Mouse (Mus musculus) B cell, adult 2 months (primary cell): ENCODE data around the gene Tnnc2.
A peak's percentile ranks its signal among the peaks of the same experiment; 100 is the strongest.

ENCODE experiments used
- DNase-seq, 2 experiments: peaks; one replicate each; pipeline ENCODE4 v3.0.0; 2022

Gene Tnnc2

DNA sequence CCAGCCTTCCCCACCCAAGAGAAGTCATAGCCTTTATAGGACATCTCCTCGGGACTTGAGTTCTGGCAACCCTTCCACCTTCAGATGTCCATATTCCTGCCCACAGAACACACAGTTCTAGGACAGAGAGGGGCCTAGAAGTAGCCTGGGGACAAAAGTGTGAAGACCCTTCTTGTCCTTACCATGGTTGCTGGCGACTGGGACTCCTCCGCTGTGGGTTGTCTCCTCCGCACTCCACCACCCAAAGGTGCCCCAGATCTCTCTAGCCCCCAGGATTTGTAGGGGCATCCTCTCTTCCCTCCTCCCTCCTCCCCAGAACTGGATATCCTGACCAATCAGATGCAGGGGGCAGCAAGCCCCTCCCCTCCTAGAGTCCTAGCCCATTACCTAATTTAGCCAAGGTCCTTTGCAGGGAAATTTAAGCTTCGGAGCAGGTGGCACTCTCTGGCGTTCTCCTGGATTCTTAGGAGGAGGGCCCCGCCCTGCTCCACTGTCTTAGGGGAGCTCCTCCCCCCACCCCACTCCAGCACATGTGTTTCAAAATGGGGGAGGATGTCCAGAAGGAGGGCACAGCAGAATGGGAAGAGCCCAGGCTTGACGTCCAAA is at the start of gene Tnnc2:
Gene Tnnc2 (minus strand): TSS at position 487 of the 606 bp plus-strand sequence.
- no peak for DNase-seq

DNA sequence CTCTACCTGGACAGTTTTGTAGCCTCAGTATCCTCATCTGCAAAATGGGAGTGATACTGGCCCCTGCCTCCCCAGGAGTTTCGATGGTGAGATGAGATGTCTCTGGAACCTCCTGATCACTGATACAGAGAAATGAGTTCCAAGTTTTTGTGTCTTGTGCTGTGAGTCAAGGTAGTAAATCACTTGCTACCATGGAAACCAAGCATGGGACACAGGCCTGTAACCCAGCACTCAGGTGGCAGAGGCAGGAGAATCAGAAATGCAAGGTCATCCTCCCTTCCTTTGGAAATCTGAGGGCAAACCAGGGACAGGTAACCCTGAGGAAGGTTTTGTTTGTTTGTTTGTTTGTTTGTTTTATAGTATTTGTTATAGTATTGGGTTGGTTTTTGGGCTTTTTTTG is 49.3 kb upstream of the Tnnc2 start:
- no peak for DNase-seq

- DNase-seq: no peak
These were observed 48.7 kb upstream of the Tnnc2 start, which contains the start of gene Spata25 for GRCm38 (mm10) chr2:164828437-164828836. Gene Spata25 (minus strand): TSS chr2:164828537.

- no peak for DNase-seq
These were observed 47.5 kb upstream of the Tnnc2 start for GRCm38 (mm10) chr2:164827146-164827850.

DNA sequence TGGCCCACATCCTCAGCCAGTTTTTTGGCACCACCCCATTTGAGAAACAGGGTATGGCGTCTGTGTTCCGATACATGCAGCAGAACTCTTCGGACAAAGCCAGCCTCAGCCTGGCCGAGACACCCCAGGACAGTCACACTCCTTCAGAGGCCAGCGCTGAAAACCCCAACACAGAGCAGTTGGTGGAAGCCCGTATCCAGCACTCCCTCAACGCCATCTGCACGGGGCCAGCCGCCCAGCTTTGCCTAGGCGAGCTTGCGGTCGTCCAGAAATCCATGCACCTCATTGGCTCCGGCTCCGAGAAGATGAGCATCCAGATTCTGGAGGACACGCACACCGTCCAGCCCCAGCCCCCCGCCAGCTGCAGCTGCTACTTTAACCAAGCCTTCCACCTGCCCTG is 45.8 kb upstream of the Tnnc2 start:
- DNase-seq: no peak

DNA sequence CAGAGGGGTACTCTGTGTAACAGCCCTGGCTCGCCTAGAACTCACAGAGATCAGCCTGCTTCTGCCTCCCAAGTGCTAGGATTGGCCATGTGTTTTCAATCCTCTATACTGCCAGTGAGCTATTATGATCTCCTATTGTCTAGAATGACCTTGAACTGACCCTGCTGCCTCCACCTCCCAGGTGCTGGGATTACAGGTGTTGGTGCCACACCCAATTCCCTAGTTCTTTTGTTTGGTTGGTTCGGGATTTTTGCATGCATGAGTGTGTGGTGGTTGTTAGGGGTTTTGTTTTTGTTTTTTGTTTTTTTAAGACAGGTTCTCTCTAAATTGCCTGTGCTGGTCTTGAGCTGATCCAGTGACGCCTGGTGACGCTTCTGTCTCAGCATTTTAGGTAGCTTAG is 44.2 kb upstream of the Tnnc2 start:
- no peak for DNase-seq

GRCm38 (mm10) chr2:164823181-164823585 is 43.4 kb upstream of the Tnnc2 start:
- DNase-seq: no peak

DNA sequence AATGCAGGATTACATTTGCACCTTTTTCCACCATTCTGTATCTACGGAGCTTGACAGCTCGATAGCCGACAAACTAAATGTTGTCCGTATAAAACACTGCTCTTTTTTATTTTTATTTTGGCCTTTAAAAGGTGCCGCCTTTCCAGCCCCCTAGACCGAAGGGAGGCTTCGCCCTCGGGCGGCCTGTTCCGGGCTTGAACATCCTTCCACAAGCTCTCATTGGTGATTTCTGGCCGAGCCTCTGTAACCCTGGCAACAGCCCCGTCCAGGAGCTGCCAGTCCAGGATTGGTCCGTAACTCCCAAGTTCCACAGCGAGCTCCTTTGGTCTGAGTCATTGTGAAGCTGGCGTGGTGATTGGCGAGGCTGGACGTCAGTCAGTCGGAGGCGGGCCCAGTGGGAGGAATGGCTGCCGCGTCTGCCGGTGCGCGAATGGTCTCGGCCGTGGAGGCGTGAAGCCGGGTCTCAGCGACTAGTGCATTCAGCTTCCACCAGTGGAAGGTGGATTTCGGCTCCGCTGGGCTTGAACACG is 42.9 kb upstream of the Tnnc2 start, which contains the start of gene Zswim1:
Gene Zswim1 (plus strand): TSS at position 51 of the 530 bp plus-strand sequence.
- peak; percentile 99 to 100 for DNase-seq

- no peak for DNase-seq
These were observed 41.3 kb upstream of the Tnnc2 start for GRCm38 (mm10) chr2:164821060-164821459.

DNA sequence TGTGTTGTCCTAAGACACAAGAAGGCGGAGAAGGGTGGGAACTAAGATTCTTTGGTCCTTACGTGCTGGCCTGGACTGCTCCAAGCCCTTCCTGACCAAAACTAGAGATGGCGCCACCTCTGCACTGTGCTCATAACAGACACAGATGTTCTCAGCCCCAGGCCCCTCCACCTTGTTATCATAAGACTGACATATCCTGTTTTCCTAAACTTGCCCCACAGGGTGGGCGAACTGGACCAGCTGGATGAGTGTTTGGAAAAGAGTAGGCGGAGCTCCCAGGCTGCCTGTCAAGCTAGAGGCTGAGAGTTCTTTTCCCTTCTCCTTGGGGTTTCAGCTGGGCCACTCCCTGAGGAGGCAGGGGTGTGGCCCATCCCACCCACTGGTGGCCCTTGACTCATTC is 37.9 kb upstream of the Tnnc2 start:
- no peak for DNase-seq

DNA sequence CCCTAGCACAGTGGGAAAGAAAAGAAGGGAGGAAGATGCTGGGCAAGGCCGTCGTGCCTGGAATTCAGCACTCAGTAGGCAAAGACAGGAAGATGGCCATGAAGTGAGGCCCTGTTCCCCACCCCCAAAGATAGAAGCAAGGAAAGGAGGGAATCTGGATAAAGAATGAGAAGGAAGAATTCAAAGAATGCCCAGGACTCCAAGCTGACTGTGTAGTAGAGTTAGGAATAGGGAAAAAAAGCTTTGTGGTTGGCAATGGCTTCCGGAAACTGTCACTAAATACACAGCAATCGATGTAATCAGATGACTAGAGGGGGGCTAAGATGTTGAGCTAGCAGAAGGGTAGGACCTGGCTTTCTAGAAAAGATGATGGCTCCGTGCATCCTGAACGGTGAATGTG is 37.4 kb upstream of the Tnnc2 start:
- no peak for DNase-seq

- no peak for DNase-seq
These were observed 36.1 kb upstream of the Tnnc2 start for GRCm38 (mm10) chr2:164815821-164816220.

- no peak for DNase-seq
These were observed 35.6 kb upstream of the Tnnc2 start for GRCm38 (mm10) chr2:164815348-164815747.

GRCm38 (mm10) chr2:164813557-164813956 is 33.8 kb upstream of the Tnnc2 start:
- no peak for DNase-seq

- no peak for DNase-seq
These were observed 26.8 kb upstream of the Tnnc2 start for GRCm38 (mm10) chr2:164806614-164807013.

DNA sequence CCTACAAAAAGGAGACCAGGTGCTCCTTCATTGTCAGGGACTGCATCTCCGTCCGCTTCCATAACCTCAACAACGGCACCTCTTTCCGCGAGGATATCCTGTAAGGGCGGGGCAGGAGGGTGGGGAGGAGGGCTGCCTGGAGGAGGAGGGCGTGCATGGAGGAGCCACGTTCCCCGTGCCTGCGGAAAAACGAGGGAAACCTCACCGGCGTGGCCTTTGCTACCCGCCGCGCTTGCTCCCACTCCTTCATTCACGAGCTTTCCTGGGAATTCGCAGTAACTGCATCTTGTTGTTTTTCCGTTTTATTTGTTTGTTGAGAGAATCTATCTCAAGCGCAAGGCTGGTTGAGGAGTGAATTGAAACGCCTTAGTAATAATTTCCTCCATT is 25.6 kb upstream of the Tnnc2 start:
- DNase-seq: no peak

DNA sequence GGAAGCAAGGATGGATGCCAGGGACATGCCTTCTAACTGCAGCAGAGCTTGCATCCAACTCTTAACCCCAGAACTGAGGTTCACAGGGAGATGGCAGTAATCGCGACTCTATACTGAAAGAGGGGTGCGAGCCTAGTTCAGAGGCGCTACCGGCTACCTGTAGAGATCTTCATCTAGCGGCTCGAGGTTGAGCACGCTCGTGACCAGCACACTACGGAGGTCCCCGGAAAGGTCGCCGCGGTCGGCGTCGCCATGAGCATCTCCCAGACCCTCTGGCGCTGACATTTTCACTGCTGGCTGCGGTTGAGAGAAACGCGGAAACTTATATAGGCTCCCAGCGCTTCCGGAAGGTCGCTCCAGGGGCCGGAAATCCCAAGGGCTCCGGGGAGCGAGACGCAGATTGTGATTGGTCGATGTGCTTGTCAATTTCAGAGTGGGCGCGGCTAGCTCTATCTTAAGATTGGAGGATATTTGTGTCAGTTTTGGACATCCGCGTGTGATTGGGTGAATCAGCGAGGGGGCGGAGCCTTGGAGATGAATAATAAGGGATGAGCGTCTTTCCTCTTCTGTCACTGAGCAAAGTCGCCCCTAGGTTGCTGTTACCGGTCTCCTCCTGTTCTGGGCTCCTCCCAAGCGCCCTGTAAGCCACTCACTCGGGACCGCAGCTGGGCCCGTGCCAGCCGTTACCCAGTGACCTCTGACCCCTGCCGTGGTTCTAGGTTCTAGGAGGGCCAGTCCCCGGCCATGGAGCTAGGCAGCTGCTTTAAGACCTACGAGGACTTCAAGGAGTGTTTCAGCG is 25.0 kb upstream of the Tnnc2 start, which contains the start of the genes Acot8 and Zswim3:
Gene Acot8 (minus strand): TSS at position 350 of the 799 bp plus-strand sequence.
Gene Zswim3 (plus strand): TSS at position 566 of the 799 bp plus-strand sequence.
- DNase-seq: peak; percentile 96 to 97

GRCm38 (mm10) chr2:164803921-164804313 is 24.1 kb upstream of the Tnnc2 start:
- no peak for DNase-seq

- no peak for DNase-seq
These were observed 23.6 kb upstream of the Tnnc2 start for GRCm38 (mm10) chr2:164803201-164803920.

- no peak for DNase-seq
These were observed 20.7 kb upstream of the Tnnc2 start for GRCm38 (mm10) chr2:164800252-164801004.

- peak in 1 of 2 experiments; percentile 38 for DNase-seq
These were observed 18.8 kb upstream of the Tnnc2 start for GRCm38 (mm10) chr2:164798554-164798953.

DNA sequence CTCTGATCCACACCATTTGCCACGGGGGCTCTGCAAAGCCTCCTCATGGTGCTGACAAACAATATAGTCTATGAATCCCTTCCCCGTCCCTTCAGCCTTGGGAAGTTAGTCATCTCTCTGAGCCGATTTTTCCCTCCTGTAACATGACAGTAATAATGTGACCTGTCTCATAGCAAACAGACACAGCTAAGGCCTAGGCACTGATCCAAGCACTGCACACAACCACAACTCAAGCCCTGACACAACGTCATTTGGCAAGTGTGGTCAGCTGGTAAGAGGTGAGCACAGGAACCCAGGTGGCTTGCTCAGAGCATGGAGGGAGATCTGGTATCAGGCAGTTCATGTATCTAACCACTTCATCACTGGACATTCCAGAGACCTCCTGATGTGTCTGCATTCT is 16.1 kb upstream of the Tnnc2 start:
- DNase-seq: no peak
